Mouse (Mus musculus) heart, embryonic 14.5 days (tissue): Measurements from ENCODE around the gene Tpst2. TPM values are rescaled to one million over a fixed set of nuclear protein-coding genes. Genes with fewer than 3 reads are reported as not detected.

Experiments
- ATAC-seq: fragments of 200-750 bp; cut with Nextera tagmentation; 2 replicates; pipeline ENCODE4 v1.8.0; 2017; ENCODE audit warnings: low read depth, moderate TSS enrichment; ENCODE audit not compliant: insufficient number of reproducible peaks, insufficient read depth, low FRiP score
- H3K27ac ChIP-seq, 2 experiments: fragments of 200-500 bp in 1 of 2; fragments of 300-500 bp in 1 of 2; sonication (generic) in 1 of 2; replicated peaks in 1 of 2; 2 replicates each; pipeline ENCODE4 v1.5.1; 2012 to 2014; ENCODE audit warnings: low read depth in 2 of 2, low read length in 2 of 2, control low read depth in 1 of 2, mild to moderate bottlenecking in 1 of 2, mixed read lengths in 1 of 2; ENCODE audit not compliant: control insufficient read depth in 1 of 2, insufficient read depth in 1 of 2
- H3K27me3 ChIP-seq: fragments of 300-500 bp; sonication (generic); 2 replicates; pipeline ENCODE4 v1.6.1; 2014; ENCODE audit warnings: mild to moderate bottlenecking, low read length, control low read depth; ENCODE audit not compliant: control insufficient read depth, insufficient read depth
- H3K36me3 ChIP-seq: fragments of 300-500 bp; sonication (generic); 2 replicates; pipeline ENCODE4 v1.6.1; 2014; ENCODE audit warnings: mild to moderate bottlenecking, control low read depth, low read length, mixed read lengths; ENCODE audit not compliant: control insufficient read depth, insufficient read depth
- H3K4me1 ChIP-seq, 2 experiments: fragments of 200-500 bp in 1 of 2; fragments of 300-500 bp in 1 of 2; sonication (generic) in 1 of 2; 2 replicates each; pipeline ENCODE4 v1.6.1; 2012 to 2014; ENCODE audit warnings: low read length in 2 of 2, control low read depth in 1 of 2, mixed read lengths in 1 of 2; ENCODE audit not compliant: control insufficient read depth in 2 of 2, insufficient read depth in 2 of 2
- H3K4me2 ChIP-seq: fragments of 300-500 bp; sonication (generic); 2 replicates; pipeline ENCODE4 v1.6.1; 2014; ENCODE audit warnings: mild to moderate bottlenecking, low read length
- H3K4me3 ChIP-seq, 2 experiments: fragments of 200-500 bp in 1 of 2; fragments of 300-500 bp in 1 of 2; sonication (generic) in 1 of 2; 2 replicates each; pipeline ENCODE4 v1.5.1; 2012 to 2014; ENCODE audit warnings: low read length in 2 of 2, mild to moderate bottlenecking in 2 of 2, control low read depth in 1 of 2, low read depth in 1 of 2, moderate library complexity in 1 of 2; ENCODE audit not compliant: control insufficient read depth in 1 of 2, insufficient read depth in 1 of 2
- H3K9ac ChIP-seq: fragments of 300-500 bp; sonication (generic); 2 replicates; pipeline ENCODE4 v1.6.1; 2014; ENCODE audit warnings: mild to moderate bottlenecking, low read length
- H3K9me3 ChIP-seq: fragments of 300-500 bp; sonication (generic); 2 replicates; pipeline ENCODE4 v1.6.1; 2016; ENCODE audit warnings: low read length, control low read depth; ENCODE audit not compliant: control insufficient read depth
- WGBS: fragments of 180-500 bp; shearing (Covaris S2); extraction: QIAGEN DNeasy Blood & Tissue Kit; methylation state at CpG from one replicate; pipeline ENCODE4 v1.1.7; 2014; 5-methylcytosine and 5-hydroxymethylcytosine counted together
- polyA plus RNA-seq: library from polyadenylated mRNA; unstranded; fragments of >200 nt; fragmentation: Nextera tagmentation; extraction: Ambion mirVana; gene quantifications from 2 replicates; pipeline ENCODE4 v1.2.1, GENCODE M21; 2014

Tpst2 gene
- polyA plus RNA-seq, 1 experiment from 2014 or later, result 45.9 TPM

- no peak overlapping the region for H3K4me2 ChIP-seq
- H3K36me3 ChIP-seq, result no peaks in the 10 kb centered on the region
- H3K4me3 ChIP-seq, result no peak overlapping the region
- no peak overlapping the region for H3K27ac ChIP-seq
- H3K4me1 ChIP-seq, result peaks cover 19 to 45% of the 10 kb centered on the region in 2 experiments
- H3K9ac ChIP-seq, result no peak overlapping the region
- H3K27me3 ChIP-seq, result no peaks in the 10 kb centered on the region
- no peak for ATAC-seq
- 59% methylated on average over 2 of the region's 2 CpGs for WGBS
- H3K9me3 ChIP-seq, result no peaks in the 10 kb centered on the region
Observed at GRCm38 (mm10) chr5:112293800-112294199, 17.3 kb downstream of the Tpst2 start.

DNA sequence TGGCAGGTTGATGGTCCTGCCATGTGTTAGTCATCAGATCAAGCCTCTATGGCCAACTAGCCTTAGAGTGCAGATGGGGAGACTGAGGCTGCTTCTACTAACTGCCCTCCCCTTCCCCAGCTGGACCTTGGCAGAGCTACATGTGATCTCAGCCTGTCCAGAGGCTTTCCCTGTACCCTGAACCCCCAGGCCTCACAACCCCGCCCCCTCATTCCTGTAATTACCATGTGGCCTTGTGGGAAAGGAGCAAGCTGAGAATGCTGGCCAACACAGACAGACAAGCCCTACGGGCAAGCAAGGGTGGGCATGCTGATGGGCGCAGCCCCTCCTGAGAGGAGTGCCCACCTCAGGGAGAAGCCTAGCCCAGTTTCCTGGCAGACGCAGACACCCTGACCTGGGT lies 18.2 kb downstream of the Tpst2 start:
- Histone ChIP-seq H3K27ac (no peak overlapping the region), H3K4me2 (no peak overlapping the region)

DNA sequence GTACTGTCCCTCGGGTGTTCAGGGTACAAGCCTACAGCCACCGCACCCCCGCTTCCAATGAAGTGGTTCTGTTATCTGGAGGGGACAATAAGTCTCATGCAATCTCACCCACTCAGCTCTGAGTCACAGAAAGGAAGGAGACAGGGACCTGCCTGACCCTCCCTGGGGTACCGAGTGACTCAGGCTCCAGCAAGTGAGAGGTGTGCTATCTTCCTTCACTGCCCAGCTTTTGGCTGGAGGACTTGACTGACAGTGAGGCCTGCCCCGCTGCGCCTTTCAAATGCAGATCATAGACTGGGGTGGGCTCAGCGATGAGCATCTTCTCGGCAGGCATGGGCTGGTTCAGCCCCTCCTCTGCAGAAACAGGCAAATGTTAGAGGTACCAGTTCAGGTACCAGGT lies 18.7 kb downstream of the Tpst2 start:
- no peaks in the 10 kb centered on the region for H3K27me3 ChIP-seq
- no peak overlapping the region for H3K27ac ChIP-seq
- H3K4me3 ChIP-seq, result no peak overlapping the region
- WGBS, result 49% methylated on average over 8 of the region's 8 CpGs
- peaks cover 22 to 46% of the 10 kb centered on the region in 2 experiments for H3K4me1 ChIP-seq
- no peaks in the 10 kb centered on the region for H3K9me3 ChIP-seq
- no peak for ATAC-seq
- no peak overlapping the region; the same call in 1 of the 2 replicates for H3K9ac ChIP-seq
- H3K4me2 ChIP-seq, result no peak overlapping the region
- H3K36me3 ChIP-seq, result no peaks in the 10 kb centered on the region

More for the DNA sequence above, 18.2 kb downstream of the Tpst2 start:
- Histone ChIP-seq H3K27me3 (no peaks in the 10 kb centered on the region), H3K4me1 (peaks cover 22 to 45% of the 10 kb centered on the region in 2 experiments), H3K9me3 (no peaks in the 10 kb centered on the region), H3K4me3 (no peak overlapping the region), H3K36me3 (no peaks in the 10 kb centered on the region), H3K9ac (no peak overlapping the region)
- WGBS, result 73% methylated on average over 4 of the region's 4 CpGs
- no peak for ATAC-seq

GRCm38 (mm10) chr5:112295564-112295963 lies 19.1 kb downstream of the Tpst2 start:
- H3K36me3 ChIP-seq, result no peaks in the 10 kb centered on the region
- H3K9me3 ChIP-seq, result no peaks in the 10 kb centered on the region
- no peaks in the 10 kb centered on the region for H3K27me3 ChIP-seq
- no peak overlapping the region for H3K9ac ChIP-seq
- H3K4me1 ChIP-seq, result peaks cover 24 to 46% of the 10 kb centered on the region in 2 experiments
- ATAC-seq, result no peak
- no peak overlapping the region for H3K27ac ChIP-seq
- 72% methylated on average over 8 of the region's 8 CpGs for WGBS
- no peak overlapping the region for H3K4me2 ChIP-seq
- H3K4me3 ChIP-seq, result no peak overlapping the region

DNA sequence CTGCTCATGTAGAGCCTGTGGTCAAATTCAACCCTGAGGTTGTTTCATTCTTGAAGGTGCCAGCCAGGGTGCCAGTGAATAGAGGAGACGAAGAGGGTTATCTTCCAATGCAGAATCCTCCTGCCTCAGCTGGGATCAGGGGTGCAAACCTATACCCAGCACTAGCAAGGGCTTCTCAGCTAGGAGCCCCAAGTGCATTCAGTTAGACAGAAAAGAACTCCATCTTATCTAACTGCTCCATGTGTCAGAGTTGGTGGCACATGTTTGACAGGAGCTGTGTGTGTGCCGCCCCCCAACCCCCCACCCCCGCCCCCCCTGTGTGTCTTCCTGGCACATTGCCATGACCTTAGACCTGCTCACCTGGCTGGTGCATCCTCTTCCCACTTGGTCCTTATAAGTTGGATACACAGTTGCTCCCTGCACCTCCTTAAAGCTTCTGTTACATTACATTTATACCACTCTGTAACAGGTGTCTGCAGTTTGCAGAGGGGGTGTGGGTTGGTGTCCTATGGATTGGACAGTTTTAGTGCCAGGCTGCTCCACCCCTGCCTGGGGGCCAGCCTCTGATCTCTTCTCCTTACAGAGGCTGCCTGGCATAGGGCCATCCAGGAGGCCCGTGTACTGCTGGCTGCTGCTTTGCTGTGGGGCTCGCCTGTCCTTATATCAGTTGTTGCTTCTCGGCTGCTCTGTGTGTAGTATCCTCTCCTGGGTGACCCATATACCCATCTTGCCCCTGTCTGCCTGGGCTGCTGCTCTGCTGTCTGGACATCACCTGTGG lies 20.1 kb downstream of the Tpst2 start:
- ATAC-seq, result no peak
- H3K4me2 ChIP-seq, result no peak overlapping the region

DNA sequence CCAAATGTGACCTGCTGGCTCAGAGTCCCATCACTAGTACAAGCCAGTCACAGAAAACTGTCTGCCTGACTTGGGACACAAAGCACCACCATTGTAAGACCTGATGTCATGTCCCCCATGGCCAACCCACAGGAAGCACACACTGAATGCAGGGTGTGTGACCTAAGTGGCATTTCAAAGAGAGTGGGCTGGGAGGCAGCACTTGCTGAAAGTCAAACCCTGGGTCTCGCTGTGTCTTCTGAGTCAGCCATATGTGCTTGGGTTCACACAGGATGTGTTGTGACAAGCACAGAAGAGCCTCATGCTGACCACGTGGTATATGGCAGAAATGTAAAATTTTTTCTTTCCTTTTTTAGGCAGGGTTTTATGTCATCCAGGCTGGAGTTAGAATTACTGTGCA lies 20.8 kb downstream of the Tpst2 start:
- no peaks in the 10 kb centered on the region for H3K9me3 ChIP-seq
- WGBS, result 78% methylated on average over 2 of the region's 2 CpGs
- peaks cover 24 to 46% of the 10 kb centered on the region in 2 experiments for H3K4me1 ChIP-seq
- H3K36me3 ChIP-seq, result no peaks in the 10 kb centered on the region
- peak overlapping the region; percentile 4; the same call in 1 of the 2 replicates for H3K9ac ChIP-seq
- no peak for ATAC-seq
- peak overlapping the region in 1 of 2 experiments; percentile 60; a peak in 2 of 4 replicates for H3K27ac ChIP-seq
- H3K4me2 ChIP-seq, result no peak overlapping the region
- H3K4me3 ChIP-seq, result no peak overlapping the region
- no peaks in the 10 kb centered on the region for H3K27me3 ChIP-seq

More for the DNA sequence above, 20.1 kb downstream of the Tpst2 start:
- no peak overlapping the region for H3K9ac ChIP-seq
- H3K27ac ChIP-seq, result peak overlapping the region in 1 of 2 experiments; percentile 60; a peak in 2 of 4 replicates
- H3K9me3 ChIP-seq, result no peaks in the 10 kb centered on the region
- H3K36me3 ChIP-seq, result no peaks in the 10 kb centered on the region
- no peak overlapping the region for H3K4me3 ChIP-seq
- WGBS, result 36% methylated on average over 6 of the region's 6 CpGs
- H3K4me1 ChIP-seq, result peaks cover 24 to 46% of the 10 kb centered on the region in 2 experiments
- H3K27me3 ChIP-seq, result no peaks in the 10 kb centered on the region

GRCm38 (mm10) chr5:112298226-112298988 lies 21.9 kb downstream of the Tpst2 start:
- Histone ChIP-seq H3K27ac (peak overlapping the region; percentile 70 to 71), H3K4me2 (no peak overlapping the region), H3K27me3 (no peaks in the 10 kb centered on the region), H3K36me3 (no peaks in the 10 kb centered on the region), H3K4me1 (peaks cover 24 to 42% of the 10 kb centered on the region in 2 experiments), H3K9ac (no peak overlapping the region), H3K9me3 (no peaks in the 10 kb centered on the region), H3K4me3 (no peak overlapping the region)
- ATAC-seq, result peak; percentile 70
- WGBS, result 71% methylated on average over 12 of the region's 12 CpGs
